Mouse (Mus musculus): ENCODE results near the gene Slc36a1. TPM values are rescaled to one million over a fixed set of nuclear protein-coding genes. Genes with fewer than 3 reads are reported as not detected.

The Slc36a1 gene
- polyA plus RNA-seq, 1 experiment from 2014 or later: 1.7 TPM

- no peaks in the 10 kb centered on the region for H3K4me1 ChIP-seq (ENCODE audit: control insufficient read depth, insufficient read depth, low read length)
- DNase-seq (ENCODE audit: low spot score, missing footprints) (no peak), ATAC-seq (ENCODE audit: low FRiP score) (no peak)
- no peaks in the 10 kb centered on the region for H3K36me3 ChIP-seq (ENCODE audit: control insufficient read depth, insufficient read depth, low read length)
- 66% methylated on average over 3 of the region's 3 CpGs for WGBS
- no peak overlapping the region for H3K9ac ChIP-seq (ENCODE audit: low read length)
- H3K9me3 ChIP-seq (ENCODE audit: control insufficient read depth, low read length): no peaks in the 10 kb centered on the region
- H3K27ac ChIP-seq (ENCODE audit: low read depth, low read length): no peak overlapping the region
- no peaks in the 10 kb centered on the region for H3K27me3 ChIP-seq (ENCODE audit: control insufficient read depth, insufficient read depth, low read length)
- H3K4me3 ChIP-seq (ENCODE audit: low read depth, low read length): no peak overlapping the region
- H3K4me2 ChIP-seq: no peak overlapping the region
Measured at GRCm38 (mm10) chr11:55239496-55239895, 35.3 kb downstream of the Slc36a1 start.

- no peaks in the 10 kb centered on the region for H3K36me3 ChIP-seq (ENCODE audit: control insufficient read depth, insufficient read depth, low read length)
- ATAC-seq (ENCODE audit: low FRiP score): no peak
- H3K4me2 ChIP-seq: no peak overlapping the region
- peak; percentile 94 for DNase-seq (ENCODE audit: low spot score, missing footprints)
- H3K27ac ChIP-seq (ENCODE audit: low read depth, low read length): no peak overlapping the region
- no peak overlapping the region for H3K4me3 ChIP-seq (ENCODE audit: low read depth, low read length)
- H3K9me3 ChIP-seq (ENCODE audit: control insufficient read depth, low read length): no peaks in the 10 kb centered on the region
- H3K9ac ChIP-seq (ENCODE audit: low read length): no peak overlapping the region
- H3K27me3 ChIP-seq (ENCODE audit: control insufficient read depth, insufficient read depth, low read length): no peaks in the 10 kb centered on the region
- no peaks in the 10 kb centered on the region for H3K4me1 ChIP-seq (ENCODE audit: control insufficient read depth, insufficient read depth, low read length)
- WGBS: 68% methylated on average over 7 of the region's 7 CpGs
Measured at GRCm38 (mm10) chr11:55240556-55240955, 36.4 kb downstream of the Slc36a1 start.

- H3K9me3 ChIP-seq (ENCODE audit: control insufficient read depth, low read length): no peaks in the 10 kb centered on the region
- H3K36me3 ChIP-seq (ENCODE audit: control insufficient read depth, insufficient read depth, low read length): no peaks in the 10 kb centered on the region
- no peak overlapping the region for H3K4me2 ChIP-seq
- no peak for ATAC-seq (ENCODE audit: low FRiP score)
- no peak overlapping the region for H3K9ac ChIP-seq (ENCODE audit: low read length)
- H3K27me3 ChIP-seq (ENCODE audit: control insufficient read depth, insufficient read depth, low read length): no peaks in the 10 kb centered on the region
- H3K4me1 ChIP-seq (ENCODE audit: control insufficient read depth, insufficient read depth, low read length): no peaks in the 10 kb centered on the region
- H3K27ac ChIP-seq (ENCODE audit: low read depth, low read length): no peak overlapping the region
- no peak overlapping the region for H3K4me3 ChIP-seq (ENCODE audit: low read depth, low read length)
- DNase-seq (ENCODE audit: low spot score, missing footprints): no peak
- WGBS: 83% methylated on average over 6 of the region's 6 CpGs
Measured at GRCm38 (mm10) chr11:55250527-55250926, 46.4 kb downstream of the Slc36a1 start.

GRCm38 (mm10) chr11:55253391-55253790 is 49.2 kb downstream of the Slc36a1 start:
- Histone ChIP-seq H3K9me3 (ENCODE audit: control insufficient read depth, low read length) (no peaks in the 10 kb centered on the region), H3K36me3 (ENCODE audit: control insufficient read depth, insufficient read depth, low read length) (no peaks in the 10 kb centered on the region), H3K27me3 (ENCODE audit: control insufficient read depth, insufficient read depth, low read length) (no peaks in the 10 kb centered on the region), H3K4me1 (ENCODE audit: control insufficient read depth, insufficient read depth, low read length) (no peaks in the 10 kb centered on the region), H3K9ac (ENCODE audit: low read length) (no peak overlapping the region), H3K4me2 (no peak overlapping the region), H3K27ac (ENCODE audit: low read depth, low read length) (no peak overlapping the region), H3K4me3 (ENCODE audit: low read depth, low read length) (no peak overlapping the region)
- 87% methylated on average over 9 of the region's 9 CpGs for WGBS
- DNase-seq (ENCODE audit: low spot score, missing footprints) (no peak), ATAC-seq (ENCODE audit: low FRiP score) (no peak)

- H3K4me3 ChIP-seq (ENCODE audit: low read depth, low read length): no peak overlapping the region
- no peaks in the 10 kb centered on the region for H3K4me1 ChIP-seq (ENCODE audit: control insufficient read depth, insufficient read depth, low read length)
- H3K9ac ChIP-seq (ENCODE audit: low read length): no peak overlapping the region
- H3K27ac ChIP-seq (ENCODE audit: low read depth, low read length): no peak overlapping the region
- no peak for DNase-seq (ENCODE audit: low spot score, missing footprints)
- WGBS: 91% methylated on average over 4 of the region's 4 CpGs
- no peaks in the 10 kb centered on the region for H3K36me3 ChIP-seq (ENCODE audit: control insufficient read depth, insufficient read depth, low read length)
- no peaks in the 10 kb centered on the region for H3K27me3 ChIP-seq (ENCODE audit: control insufficient read depth, insufficient read depth, low read length)
- H3K9me3 ChIP-seq (ENCODE audit: control insufficient read depth, low read length): no peaks in the 10 kb centered on the region
- no peak for ATAC-seq (ENCODE audit: low FRiP score)
- no peak overlapping the region for H3K4me2 ChIP-seq
Measured at GRCm38 (mm10) chr11:55261105-55261504, 57.0 kb downstream of the Slc36a1 start.

GRCm38 (mm10) chr11:55262000-55262399 is 57.9 kb downstream of the Slc36a1 start:
- Histone ChIP-seq H3K4me1 (ENCODE audit: control insufficient read depth, insufficient read depth, low read length) (no peaks in the 10 kb centered on the region), H3K4me3 (ENCODE audit: low read depth, low read length) (no peak overlapping the region), H3K27me3 (ENCODE audit: control insufficient read depth, insufficient read depth, low read length) (no peaks in the 10 kb centered on the region), H3K36me3 (ENCODE audit: control insufficient read depth, insufficient read depth, low read length) (no peaks in the 10 kb centered on the region), H3K9ac (ENCODE audit: low read length) (no peak overlapping the region), H3K27ac (ENCODE audit: low read depth, low read length) (no peak overlapping the region), H3K9me3 (ENCODE audit: control insufficient read depth, low read length) (no peaks in the 10 kb centered on the region), H3K4me2 (no peak overlapping the region)
- no peak for DNase-seq (ENCODE audit: low spot score, missing footprints)
- no peak for ATAC-seq (ENCODE audit: low FRiP score)
- WGBS: 82% methylated on average over 5 of the region's 5 CpGs

- no peak for DNase-seq (ENCODE audit: low spot score, missing footprints)
- 91% methylated on average over 2 of the region's 2 CpGs for WGBS
- no peak overlapping the region for H3K27ac ChIP-seq (ENCODE audit: low read depth, low read length)
- H3K4me2 ChIP-seq: no peak overlapping the region
- no peak for ATAC-seq (ENCODE audit: low FRiP score)
- no peaks in the 10 kb centered on the region for H3K27me3 ChIP-seq (ENCODE audit: control insufficient read depth, insufficient read depth, low read length)
- H3K9ac ChIP-seq (ENCODE audit: low read length): no peak overlapping the region
- no peaks in the 10 kb centered on the region for H3K9me3 ChIP-seq (ENCODE audit: control insufficient read depth, low read length)
- no peak overlapping the region for H3K4me3 ChIP-seq (ENCODE audit: low read depth, low read length)
- no peaks in the 10 kb centered on the region for H3K4me1 ChIP-seq (ENCODE audit: control insufficient read depth, insufficient read depth, low read length)
- no peaks in the 10 kb centered on the region for H3K36me3 ChIP-seq (ENCODE audit: control insufficient read depth, insufficient read depth, low read length)
Measured at GRCm38 (mm10) chr11:55264318-55264717, 60.2 kb downstream of the Slc36a1 start.

GRCm38 (mm10) chr11:55265647-55266046 is 61.5 kb downstream of the Slc36a1 start:
- 54% methylated on average over 2 of the region's 2 CpGs for WGBS
- Histone ChIP-seq H3K4me3 (ENCODE audit: low read depth, low read length) (no peak overlapping the region), H3K36me3 (ENCODE audit: control insufficient read depth, insufficient read depth, low read length) (no peaks in the 10 kb centered on the region), H3K9ac (ENCODE audit: low read length) (no peak overlapping the region), H3K4me2 (no peak overlapping the region), H3K4me1 (ENCODE audit: control insufficient read depth, insufficient read depth, low read length) (no peaks in the 10 kb centered on the region), H3K9me3 (ENCODE audit: control insufficient read depth, low read length) (no peaks in the 10 kb centered on the region), H3K27ac (ENCODE audit: low read depth, low read length) (no peak overlapping the region), H3K27me3 (ENCODE audit: control insufficient read depth, insufficient read depth, low read length) (no peaks in the 10 kb centered on the region)
- ATAC-seq (ENCODE audit: low FRiP score): no peak
- no peak for DNase-seq (ENCODE audit: low spot score, missing footprints)

- Histone ChIP-seq H3K9me3 (ENCODE audit: control insufficient read depth, low read length) (no peaks in the 10 kb centered on the region), H3K36me3 (ENCODE audit: control insufficient read depth, insufficient read depth, low read length) (no peaks in the 10 kb centered on the region), H3K4me3 (ENCODE audit: low read depth, low read length) (no peak overlapping the region), H3K27me3 (ENCODE audit: control insufficient read depth, insufficient read depth, low read length) (no peaks in the 10 kb centered on the region), H3K9ac (ENCODE audit: low read length) (no peak overlapping the region), H3K27ac (ENCODE audit: low read depth, low read length) (no peak overlapping the region), H3K4me1 (ENCODE audit: control insufficient read depth, insufficient read depth, low read length) (no peaks in the 10 kb centered on the region), H3K4me2 (no peak overlapping the region)
- no peak for ATAC-seq (ENCODE audit: low FRiP score)
- 87% methylated on average over 6 of the region's 6 CpGs for WGBS
- no peak for DNase-seq (ENCODE audit: low spot score, missing footprints)
Measured at GRCm38 (mm10) chr11:55268580-55268979, 64.4 kb downstream of the Slc36a1 start.

- H3K4me3 ChIP-seq (ENCODE audit: low read depth, low read length): no peak overlapping the region
- H3K36me3 ChIP-seq (ENCODE audit: control insufficient read depth, insufficient read depth, low read length): no peaks in the 10 kb centered on the region
- DNase-seq (ENCODE audit: low spot score, missing footprints): no peak
- no peak overlapping the region for H3K4me2 ChIP-seq
- no peaks in the 10 kb centered on the region for H3K27me3 ChIP-seq (ENCODE audit: control insufficient read depth, insufficient read depth, low read length)
- no peak overlapping the region for H3K9ac ChIP-seq (ENCODE audit: low read length)
- no peaks in the 10 kb centered on the region for H3K9me3 ChIP-seq (ENCODE audit: control insufficient read depth, low read length)
- WGBS: 80% methylated on average over 6 of the region's 6 CpGs
- H3K4me1 ChIP-seq (ENCODE audit: control insufficient read depth, insufficient read depth, low read length): no peaks in the 10 kb centered on the region
- no peak overlapping the region for H3K27ac ChIP-seq (ENCODE audit: low read depth, low read length)
- ATAC-seq (ENCODE audit: low FRiP score): no peak
Measured at GRCm38 (mm10) chr11:55274756-55275155, 70.6 kb downstream of the Slc36a1 start.

Measured in midbrain, embryonic 11.5 days (tissue).